Mouse (Mus musculus) midbrain, embryonic 15.5 days (tissue): ENCODE measurements around the gene Rbpms2. TPM values are rescaled to one million over a fixed set of nuclear protein-coding genes. Genes with fewer than 3 reads are reported as not detected.

Source experiments
- polyA plus RNA-seq: library from polyadenylated mRNA; unstranded; fragments of >200 nt; fragmentation: Nextera tagmentation; extraction: Ambion mirVana; gene quantifications from 2 replicates; pipeline ENCODE4 v1.2.1, GENCODE M21; 2015

The Rbpms2 gene
- polyA plus RNA-seq, 1 experiment from 2014 or later: 3.8 TPM

Other genes starting within 250 kb of the Rbpms2 start
- gene Kbtbd13, start 238.0 kb upstream of the Rbpms2 start, polyA plus RNA-seq: 0.56 and 0.60 TPM in 2 replicates
- gene Rasl12, start 231.1 kb upstream of the Rbpms2 start, polyA plus RNA-seq: 7.3 and 7.4 TPM in 2 replicates
- not detected in 2 replicates for gene Slc51b, start 206.7 kb upstream of the Rbpms2 start, polyA plus RNA-seq
- 21.4 and 24.7 TPM in 2 replicates for gene Mtfmt, start 193.9 kb upstream of the Rbpms2 start, polyA plus RNA-seq
- 115 and 133 TPM in 2 replicates for gene Spg21, start 168.7 kb upstream of the Rbpms2 start, polyA plus RNA-seq
- gene Ankdd1a, start 109.5 kb upstream of the Rbpms2 start, polyA plus RNA-seq: 1.0 and 1.7 TPM in 2 replicates
- 4.5 and 5.0 TPM in 2 replicates for gene Plekho2, start 49.6 kb upstream of the Rbpms2 start, polyA plus RNA-seq
- 2.3 and 2.7 TPM in 2 replicates for gene Pif1, start 42.5 kb upstream of the Rbpms2 start, polyA plus RNA-seq
- gene Oaz2, start 38.4 kb downstream of the Rbpms2 start, polyA plus RNA-seq: 401 and 421 TPM in 2 replicates
- 8.7 and 9.1 TPM in 2 replicates for gene Zfp609, start 197.9 kb downstream of the Rbpms2 start, polyA plus RNA-seq